Mouse (Mus musculus): ENCODE data around the gene Cct5. TPM values are rescaled to one million over a fixed set of nuclear protein-coding genes. Genes with fewer than 3 reads are reported as not detected.

Gene Cct5
- polyA plus RNA-seq (2017; shearing (Covaris generic)): 100 to 1,000 TPM; 381 to 446 (median 430) TPM

- peak; percentile 89 for ATAC-seq
Observed at GRCm38 (mm10) chr15:31601646-31602374, at the start of gene Cct5, which contains the start of gene Fam173b. Gene Cct5 (minus strand): TSS chr15:31601804. Gene Fam173b (plus strand): TSS chr15:31601852.

DNA sequence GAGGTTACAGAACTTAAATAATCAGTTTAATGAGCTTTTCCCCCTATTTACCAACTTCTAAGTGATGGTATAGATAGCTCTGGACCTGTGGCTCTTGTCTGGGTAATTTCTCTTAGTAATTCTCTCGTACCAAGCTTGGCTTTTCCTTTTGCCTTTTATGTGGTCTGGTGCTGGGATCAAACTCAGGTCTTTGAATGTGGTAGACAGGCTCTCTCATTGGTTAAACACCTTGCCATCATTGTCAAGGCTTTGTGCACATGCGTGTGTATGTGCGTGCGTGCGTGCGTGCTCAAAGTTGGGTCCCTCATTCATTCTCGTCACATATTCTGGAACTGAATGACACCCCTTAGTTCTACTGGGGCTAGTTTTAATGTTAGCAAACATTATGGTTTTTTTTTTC, 49.2 kb upstream of the Cct5 start:
- ATAC-seq: no peak

DNA sequence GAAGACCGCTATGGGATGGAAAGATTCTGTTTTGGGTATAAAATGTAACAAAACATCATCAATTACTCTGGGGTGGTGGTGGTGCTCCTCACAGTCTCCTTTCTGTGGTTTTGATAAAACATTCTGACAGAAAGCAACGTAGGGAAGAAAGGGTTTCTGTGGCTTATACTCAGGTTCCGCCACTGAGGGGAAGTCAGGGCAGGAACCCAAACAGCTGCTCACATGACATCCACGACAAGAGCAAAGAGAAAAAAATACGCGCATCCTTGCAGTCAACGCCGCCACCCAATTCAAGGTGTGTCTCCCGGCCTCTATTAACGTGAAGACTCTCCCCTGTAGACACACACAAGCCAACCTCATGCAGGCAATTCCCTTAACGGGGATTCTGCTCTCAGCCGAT, 48.1 kb upstream of the Cct5 start:
- peak; percentile 64 for ATAC-seq

DNA sequence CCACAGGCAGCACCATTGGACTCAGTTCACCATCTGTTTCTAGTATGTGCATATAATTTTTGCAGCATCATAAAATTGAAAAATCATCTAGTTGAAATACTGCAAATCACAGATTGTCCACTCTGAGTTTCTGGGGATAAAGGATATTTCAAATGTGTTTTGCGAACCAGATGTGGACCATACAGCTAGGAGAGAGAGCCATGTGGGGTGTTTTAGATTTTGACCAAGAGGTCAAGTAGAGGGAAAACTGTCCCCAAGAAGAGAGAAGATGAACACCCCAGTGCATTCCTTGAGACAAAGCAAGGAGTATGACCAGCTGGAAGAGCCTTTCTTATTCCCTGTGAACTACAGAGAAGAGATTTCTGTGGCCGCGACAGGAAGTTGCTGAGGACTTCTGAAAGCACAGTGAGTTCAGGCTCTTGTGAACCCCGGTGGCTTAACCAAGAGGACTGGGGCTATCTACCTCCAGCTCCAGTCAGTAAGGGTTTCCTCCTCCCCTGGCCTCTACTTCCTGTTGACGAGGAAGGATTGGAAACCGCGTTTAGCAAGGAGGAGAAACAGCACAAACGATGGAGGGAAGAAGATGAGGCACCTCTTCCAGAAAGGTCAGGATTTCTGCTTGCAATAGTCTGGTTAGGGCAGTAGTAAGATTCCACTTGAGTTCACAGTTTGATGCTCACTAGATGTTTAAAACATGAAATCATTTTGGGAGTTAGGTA, 46.4 kb upstream of the Cct5 start:
- ATAC-seq: no peak

- ATAC-seq: no peak
Observed at GRCm38 (mm10) chr15:31647225-31647624, 45.6 kb upstream of the Cct5 start.

GRCm38 (mm10) chr15:31636091-31636595, 34.5 kb upstream of the Cct5 start:
- no peak for ATAC-seq

- no peak for ATAC-seq
Observed at GRCm38 (mm10) chr15:31634582-31634981, 33.0 kb upstream of the Cct5 start.

DNA sequence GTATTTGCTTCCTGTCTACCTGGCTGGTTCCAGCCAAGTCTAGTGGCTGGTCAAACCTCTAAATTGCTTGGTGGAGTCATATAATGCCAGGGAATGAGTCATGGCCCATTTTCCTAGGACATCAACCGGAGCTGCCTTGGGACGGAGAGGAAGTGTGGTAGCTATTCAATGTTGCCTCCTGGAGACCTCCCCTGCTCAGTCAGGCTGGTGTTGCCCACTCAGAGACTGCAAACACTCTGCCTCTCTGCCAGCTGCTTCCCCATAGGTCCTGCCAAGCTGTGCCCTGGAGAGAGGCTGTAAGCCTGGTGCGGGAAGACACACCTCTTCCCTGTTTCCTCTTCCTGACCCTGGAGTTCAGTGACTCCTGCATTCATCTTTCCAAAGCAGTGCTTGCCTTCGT, 30.9 kb upstream of the Cct5 start:
- ATAC-seq: no peak

DNA sequence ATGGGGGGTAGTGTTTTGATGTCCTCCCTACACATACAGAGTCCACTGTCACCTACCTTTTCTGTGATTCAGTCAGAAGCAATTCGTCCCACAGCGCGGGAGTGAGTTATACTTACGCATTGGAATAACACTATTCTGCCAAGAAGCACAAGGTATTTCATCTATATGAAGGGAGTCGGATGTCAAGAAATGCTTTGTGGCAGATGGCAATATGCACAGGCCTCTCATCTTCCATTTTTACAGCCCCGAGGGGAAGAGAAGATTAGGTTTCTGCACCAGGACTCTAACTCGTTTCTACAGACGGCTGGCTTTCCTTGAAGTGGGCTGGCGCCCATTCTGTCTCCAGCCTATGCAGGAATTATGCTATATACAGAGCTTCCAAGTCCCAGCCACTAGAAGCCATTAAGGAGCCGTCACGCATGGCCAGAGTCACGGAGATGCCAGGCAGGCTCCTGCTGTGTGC, 29.8 kb upstream of the Cct5 start:
- no peak for ATAC-seq

DNA sequence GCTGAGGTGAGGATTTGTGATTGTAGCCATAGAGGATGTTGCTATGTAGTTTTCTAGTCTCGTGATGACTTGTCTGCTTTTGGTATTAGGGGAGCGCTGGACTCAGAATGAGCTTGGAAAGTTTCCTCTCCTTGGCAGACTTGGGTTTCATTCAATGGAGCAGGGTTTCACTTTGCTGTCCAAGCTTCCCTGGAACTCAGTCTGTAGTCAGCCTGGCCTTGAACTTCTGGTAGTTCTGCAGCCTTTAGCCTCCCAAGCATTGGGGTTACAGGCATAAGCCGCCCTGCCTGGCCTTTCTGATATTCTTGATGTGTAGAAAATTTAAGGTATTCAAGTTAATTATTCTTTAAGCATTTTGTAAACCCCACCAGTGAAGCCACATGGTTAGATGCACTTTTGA, 28.0 kb upstream of the Cct5 start:
- no peak for ATAC-seq

GRCm38 (mm10) chr15:31628180-31628579, 26.6 kb upstream of the Cct5 start:
- ATAC-seq: no peak

DNA sequence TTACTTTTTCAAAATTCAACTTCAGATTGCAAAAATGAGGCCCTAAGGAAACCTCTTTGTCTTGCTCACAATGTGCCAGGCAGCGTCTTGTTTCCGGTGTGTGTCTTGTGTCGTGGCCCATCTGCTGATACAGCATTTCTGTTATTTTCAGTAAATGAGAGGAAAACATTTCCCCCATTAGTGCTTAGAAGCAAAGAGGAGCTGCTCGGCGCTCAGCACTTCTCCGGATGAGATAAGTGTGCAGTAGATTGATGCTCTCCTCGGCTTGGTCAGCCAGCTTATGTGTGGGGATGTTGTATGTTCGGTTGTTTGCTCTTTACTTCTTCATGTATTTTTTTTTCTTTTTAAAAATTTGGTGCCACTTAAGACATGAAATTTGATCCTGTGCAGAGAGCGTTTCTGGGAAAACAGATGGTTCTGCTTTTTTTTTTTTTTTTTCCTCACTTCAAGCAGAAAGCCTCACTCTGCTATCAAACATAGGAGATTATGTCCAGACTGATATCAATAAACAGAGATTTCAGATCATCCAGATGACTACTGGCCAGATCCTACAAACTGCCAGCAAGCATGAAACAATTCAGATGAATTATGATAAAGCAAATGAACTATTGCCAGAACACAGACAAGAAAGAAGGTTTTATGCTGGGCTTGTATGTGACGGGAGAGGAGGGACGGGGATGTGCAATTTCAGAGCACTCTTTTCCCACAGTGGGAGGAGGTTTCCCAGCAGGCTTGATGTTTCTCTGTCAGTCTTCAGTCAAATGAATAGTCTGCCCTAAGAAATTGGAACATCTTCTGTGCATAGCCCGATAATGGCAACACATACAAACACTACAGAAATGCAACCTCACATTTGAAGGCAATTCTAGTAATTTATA, 25.9 kb upstream of the Cct5 start:
- no peak for ATAC-seq

- ATAC-seq: no peak
Observed at GRCm38 (mm10) chr15:31619521-31619920, 17.9 kb upstream of the Cct5 start.

DNA sequence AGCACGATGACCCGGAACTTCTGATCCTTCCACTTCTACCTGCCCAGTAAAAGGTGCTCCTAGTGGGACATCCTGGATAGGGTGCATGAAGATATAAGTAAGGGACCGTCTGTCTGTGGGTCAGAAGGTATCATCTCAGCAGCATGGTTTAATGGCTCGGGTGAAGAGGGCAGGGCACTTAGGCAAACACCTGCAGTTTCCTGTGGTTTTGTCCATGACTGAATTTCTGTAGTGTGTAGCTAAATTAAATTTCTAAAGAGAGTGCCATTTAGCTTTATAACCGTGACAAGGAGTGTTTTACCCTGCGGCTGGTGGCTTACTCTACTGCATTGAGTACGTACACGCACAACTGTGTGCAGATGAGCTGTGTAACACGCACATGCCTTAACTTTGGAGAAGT, 15.7 kb upstream of the Cct5 start:
- no peak for ATAC-seq

GRCm38 (mm10) chr15:31614666-31615065, 13.1 kb upstream of the Cct5 start:
- ATAC-seq: no peak

DNA sequence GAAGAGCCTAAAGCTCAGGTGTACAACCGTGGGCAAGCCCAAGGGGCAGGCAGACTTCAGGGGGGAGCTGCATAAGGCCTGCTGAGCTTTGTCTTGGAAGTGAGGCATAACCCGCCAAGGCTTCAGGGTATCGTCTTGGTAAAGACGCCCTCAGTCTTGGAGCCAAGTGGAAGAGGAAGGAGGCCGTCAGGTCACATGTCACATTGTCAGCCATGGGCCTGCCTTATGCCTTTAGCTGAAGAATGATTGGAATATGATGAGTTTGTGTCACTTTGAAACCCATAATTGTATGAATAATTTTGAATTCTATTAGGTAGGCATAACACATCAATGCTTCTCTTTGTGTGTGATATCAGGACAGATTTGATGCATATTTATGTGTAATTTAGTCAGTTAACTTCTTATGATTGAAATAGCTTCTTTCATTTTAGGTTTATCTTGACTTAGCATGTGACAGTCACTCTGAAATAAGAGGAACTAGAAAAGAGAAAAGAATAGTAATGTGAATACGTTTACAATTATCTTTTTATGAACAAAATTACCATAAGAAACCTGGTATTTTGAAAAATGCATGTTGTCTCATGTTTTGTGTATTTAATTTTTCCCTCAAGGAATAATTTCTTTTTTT, 12.3 kb upstream of the Cct5 start:
- ATAC-seq: no peak

DNA sequence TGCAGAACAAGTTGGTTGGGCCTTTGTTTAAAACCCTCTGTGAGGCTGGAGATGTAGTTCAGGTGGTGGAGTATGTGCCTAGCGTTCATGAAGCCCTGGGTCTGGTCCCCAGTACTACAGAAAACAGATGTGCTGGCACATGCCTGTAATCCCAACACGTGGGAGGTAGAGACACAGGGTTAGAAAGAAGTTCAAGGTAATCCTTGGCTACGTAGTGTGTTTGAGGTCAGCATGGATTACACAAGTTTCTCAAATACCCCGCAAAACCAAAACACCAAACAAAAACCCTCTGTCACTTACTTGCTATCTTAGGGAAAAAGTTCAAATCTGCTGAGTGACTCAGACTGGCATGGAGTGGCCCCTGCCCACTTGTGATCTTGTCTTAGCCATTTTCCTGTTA, 10.4 kb upstream of the Cct5 start:
- no peak for ATAC-seq

DNA sequence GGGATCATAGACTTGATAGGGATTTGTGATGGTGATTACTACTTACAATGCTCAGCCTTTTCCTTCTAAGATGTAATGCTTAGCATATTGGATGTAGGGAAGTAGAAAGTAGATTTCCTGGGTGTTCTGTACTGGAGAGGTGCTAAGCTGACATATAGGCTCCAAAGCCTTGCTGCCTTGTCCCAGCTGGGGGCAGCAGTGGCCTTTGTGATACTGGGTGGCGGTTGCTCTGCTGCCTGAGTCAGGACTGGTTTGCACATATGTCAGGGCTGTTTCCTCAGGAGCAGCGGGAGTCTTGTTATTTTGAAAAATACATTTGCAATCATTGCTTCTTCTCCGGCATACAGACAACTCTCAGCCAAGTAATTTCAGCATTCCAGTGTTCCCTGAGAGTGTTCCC, 9.4 kb upstream of the Cct5 start:
- ATAC-seq: no peak

DNA sequence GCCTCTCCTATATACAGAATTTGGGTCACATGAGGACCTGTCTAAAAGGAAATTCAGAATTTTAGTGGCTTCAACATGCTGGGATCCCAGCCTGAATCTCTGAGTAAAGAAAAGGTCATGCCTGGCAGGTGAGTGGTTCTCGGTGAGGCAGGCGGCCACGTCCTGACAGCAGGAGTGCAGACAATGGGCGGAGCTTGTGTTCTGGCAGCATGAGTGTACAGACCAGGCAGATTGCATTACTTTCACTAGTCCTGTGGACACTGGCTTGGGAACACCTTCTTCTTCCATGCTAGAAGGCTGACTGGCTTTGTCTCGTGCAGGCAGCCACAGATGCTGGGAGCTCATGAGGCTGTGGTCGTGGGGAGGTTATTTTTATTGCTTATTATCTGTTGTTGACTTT, 5.2 kb upstream of the Cct5 start:
- no peak for ATAC-seq

DNA sequence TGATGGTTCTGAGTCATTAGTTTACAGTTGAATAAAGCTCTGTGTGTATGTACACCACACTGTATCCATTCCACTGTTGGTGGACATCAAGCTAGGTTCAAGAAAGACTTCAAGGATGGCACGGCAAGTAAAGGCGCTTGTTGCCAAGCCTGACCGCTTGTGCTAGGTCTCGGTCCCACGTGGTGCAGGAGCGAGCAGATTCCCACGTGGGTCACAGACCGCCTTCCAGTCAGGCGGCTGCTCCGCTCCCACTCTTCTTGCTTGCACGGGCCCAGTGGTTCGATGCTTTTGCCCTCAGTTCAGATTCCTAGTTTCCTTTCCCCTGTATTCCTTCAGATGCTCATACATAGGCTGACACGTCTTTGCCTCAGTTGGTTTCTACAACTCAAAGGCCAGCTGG, 1.5 kb upstream of the Cct5 start:
- no peak for ATAC-seq

DNA sequence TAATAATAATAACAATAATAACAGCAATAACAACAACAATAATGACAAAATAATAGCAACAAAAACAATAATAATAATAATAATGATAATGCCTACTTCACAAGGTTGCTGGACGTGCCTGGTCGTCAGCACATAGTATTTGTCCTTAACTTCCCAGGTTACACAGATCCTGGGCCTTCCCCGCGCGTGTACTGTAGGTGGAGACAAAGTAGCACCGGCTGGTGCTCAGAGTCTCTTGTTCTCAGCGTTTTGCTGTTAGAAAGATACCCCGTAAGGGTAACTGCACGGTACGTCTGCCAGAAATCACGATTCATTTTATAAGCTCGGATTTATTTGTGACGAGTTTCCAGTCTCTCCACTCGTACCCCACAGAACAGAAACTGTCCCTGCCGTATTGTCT, 822 bp upstream of the Cct5 start:
- peak; percentile 7 for ATAC-seq

DNA sequence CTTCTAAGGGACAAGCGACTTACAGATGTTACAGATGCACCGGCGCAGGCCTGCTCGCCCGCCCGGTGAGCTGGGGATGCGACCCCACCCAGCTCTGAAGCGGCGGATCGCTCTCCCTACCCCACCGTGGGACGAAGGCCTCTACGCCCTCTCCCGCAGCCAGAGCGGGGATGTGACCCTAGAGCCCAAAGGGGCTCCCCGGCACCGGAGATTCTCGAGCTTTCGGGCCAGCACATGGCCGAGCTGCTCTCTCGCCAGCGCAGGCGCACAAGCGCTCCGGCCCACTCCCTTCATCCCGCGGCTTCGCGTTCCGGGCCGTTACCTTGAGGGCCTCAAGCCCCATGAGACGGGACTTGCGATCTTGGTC, 342 bp downstream of the Cct5 start:
- peak; percentile 46 for ATAC-seq

GRCm38 (mm10) chr15:31599834-31600233, 1.8 kb downstream of the Cct5 start:
- no peak for ATAC-seq
